Mouse (Mus musculus): ENCODE data around the gene Tssk3.
A peak's percentile ranks its signal among the peaks of the same experiment; 100 is the strongest.
"Not testable (repeated sequence)": the region's sequence is repeated elsewhere in the genome, so short reads cannot be mapped to it uniquely, and the experiment has no call there.

Gene Tssk3

GRCm38 (mm10) chr4:129500607-129501566 lies 10.1 kb upstream of the Tssk3 start:
- DNase-seq (ENCODE audit: extremely low spot score), result peak; percentile 100

DNA sequence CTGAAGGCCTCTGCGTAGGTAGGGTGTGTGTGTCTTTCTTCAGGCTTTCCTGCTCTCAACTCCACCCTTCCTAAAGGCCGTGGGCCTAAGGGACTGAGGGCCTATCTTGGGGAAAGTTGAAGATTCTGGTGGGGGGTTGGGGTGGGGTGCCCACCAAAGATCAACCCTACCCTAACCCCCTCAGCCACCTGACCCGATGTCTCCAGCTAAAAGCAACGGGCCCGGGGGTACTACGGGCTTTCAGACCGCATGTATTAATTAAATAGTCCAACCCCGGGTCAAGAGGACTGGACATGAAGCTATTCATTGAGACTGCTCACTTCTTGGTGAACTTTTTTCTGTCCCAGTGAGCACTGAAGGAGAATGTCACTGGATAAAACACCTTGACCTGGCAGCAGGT lies 9.2 kb upstream of the Tssk3 start:
- DNase-seq (ENCODE audit: extremely low spot score), result no peak

DNA sequence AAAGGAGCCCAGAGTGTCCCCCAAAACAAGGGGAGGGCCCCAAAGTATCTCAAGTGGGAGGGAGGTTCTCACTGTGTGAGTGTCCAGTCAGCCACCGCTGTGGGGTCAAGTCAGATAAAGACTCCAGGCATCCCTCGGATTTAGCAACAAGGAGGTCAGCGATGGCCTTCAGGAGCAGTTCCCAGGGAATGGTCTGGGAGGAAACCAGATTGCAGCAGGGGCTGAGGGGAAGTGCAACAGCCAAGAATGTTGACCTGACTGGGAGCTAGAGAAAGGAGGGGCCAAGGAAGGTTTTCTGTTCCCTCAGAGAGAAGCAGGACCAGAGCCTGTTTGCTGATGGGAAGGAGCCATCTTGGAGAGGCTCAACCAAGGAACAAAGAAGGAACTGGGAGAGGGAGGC lies 8.1 kb upstream of the Tssk3 start:
- DNase-seq (ENCODE audit: extremely low spot score), result no peak

DNA sequence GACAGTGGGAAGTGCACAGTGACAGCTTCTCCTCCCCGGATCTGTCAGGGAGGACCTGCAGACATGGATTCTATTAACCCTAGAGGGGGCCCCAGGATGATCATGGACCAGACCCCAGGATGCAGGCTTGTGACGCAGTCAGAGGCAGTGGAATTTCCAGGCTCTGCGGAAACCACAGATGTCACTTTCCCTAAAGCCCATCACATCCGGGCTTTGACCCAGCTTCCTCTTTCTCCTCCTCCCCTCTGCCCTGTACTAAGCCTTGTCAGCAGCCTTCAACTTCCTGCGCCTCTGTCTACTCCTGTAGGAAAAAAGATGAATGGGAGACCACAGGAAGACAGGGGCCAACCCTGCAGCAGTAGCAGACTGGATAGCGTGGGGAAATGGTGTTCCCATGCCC lies 5.8 kb upstream of the Tssk3 start:
- no peak for DNase-seq (ENCODE audit: extremely low spot score)

DNA sequence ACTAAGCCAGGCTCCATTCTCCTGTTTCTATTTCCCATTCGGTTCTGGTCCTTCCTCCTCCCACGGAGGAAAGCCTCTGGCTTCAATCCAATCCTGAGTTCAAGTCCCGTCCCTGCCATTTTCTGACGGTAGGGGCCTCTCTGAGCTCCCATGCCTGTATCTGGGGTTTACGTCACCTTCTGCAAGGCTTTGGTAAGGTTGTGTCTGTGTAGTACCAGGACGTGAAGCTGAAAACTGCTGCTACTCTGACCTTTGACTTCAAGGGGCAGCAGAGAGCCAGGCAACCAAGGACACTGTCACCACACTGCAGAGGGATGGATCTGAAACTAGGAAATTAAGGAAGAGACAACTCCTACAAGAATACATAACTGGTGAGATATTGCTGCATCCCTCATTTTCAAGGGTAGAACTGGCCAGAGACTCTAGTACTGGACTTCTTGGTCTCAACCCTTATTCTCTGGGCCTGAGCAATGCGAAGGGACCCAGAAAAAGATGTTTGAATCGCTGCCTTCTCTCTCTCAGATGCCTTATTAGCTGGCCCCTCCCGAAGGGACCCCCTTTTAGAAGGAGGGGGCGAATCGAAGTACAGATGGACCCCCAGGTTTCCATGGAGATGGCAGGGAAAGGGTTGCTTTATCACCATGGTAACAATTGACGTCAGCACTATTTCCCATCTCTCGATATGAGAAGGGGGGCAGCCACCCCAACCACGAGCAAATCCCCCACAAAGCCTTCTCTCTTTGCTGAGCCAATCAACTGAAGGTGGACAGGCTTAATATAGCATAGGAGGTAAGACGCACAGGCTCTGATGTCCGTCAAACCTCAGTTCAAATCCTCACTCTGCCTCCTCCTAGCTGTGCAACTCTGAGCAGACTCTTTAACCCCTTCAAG lies 5.1 kb upstream of the Tssk3 start:
- DNase-seq (ENCODE audit: extremely low spot score), result peak; percentile 48

GRCm38 (mm10) chr4:129494681-129495080 lies 3.9 kb upstream of the Tssk3 start:
- no peak for DNase-seq (ENCODE audit: extremely low spot score)

- DNase-seq (ENCODE audit: extremely low spot score), result no peak
Measured at GRCm38 (mm10) chr4:129481090-129481489, 9.7 kb downstream of the Tssk3 start.

- DNase-seq (ENCODE audit: extremely low spot score), result no peak
Measured at GRCm38 (mm10) chr4:129479863-129480262, 11.0 kb downstream of the Tssk3 start.

DNA sequence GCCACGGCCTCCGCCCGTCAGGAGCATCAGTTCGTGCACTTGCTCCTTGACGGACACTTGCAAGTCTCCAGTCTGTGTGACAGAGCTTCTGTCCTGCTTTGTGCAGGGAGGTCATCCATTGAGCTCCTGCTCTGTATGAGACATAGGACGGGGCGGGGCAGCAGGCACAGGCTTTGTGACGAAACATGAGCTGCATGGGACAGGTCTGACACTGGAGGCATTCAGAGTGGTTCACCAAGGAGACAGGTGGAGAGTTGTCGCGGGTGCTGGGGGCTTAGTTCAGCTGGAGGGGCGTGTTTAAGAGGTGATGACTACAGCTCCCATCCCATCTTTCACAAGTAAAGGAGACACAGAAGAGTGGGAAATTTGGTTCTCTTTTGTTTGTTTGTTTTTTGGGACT lies 14.8 kb downstream of the Tssk3 start:
- DNase-seq (ENCODE audit: extremely low spot score), result no peak

DNA sequence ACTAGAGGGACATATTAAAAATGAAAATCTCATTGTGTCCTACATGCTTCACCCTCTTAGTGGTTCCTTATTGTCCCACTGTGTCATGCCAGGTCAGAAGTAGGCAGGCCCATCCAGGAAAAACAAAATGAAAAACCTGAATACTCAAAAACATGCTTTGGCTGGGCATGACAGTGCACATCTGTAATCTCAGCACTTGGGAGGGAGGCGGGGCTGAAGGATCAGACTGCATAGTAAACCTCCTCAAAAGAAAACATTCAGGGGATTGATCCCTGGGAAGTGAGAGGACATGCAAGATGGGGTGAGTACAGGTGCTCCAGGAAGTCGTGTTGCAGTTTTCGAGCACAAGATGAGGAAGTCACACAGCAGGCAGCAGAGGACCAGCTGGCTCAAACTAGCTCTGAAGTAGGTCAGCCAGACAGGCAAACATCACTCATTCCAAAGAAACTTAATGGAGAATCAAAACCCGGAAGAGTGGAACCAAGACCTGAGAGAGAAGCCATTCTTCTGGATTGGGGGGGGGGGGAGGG lies 26.5 kb downstream of the Tssk3 start:
- DNase-seq (ENCODE audit: extremely low spot score), result no peak

DNA sequence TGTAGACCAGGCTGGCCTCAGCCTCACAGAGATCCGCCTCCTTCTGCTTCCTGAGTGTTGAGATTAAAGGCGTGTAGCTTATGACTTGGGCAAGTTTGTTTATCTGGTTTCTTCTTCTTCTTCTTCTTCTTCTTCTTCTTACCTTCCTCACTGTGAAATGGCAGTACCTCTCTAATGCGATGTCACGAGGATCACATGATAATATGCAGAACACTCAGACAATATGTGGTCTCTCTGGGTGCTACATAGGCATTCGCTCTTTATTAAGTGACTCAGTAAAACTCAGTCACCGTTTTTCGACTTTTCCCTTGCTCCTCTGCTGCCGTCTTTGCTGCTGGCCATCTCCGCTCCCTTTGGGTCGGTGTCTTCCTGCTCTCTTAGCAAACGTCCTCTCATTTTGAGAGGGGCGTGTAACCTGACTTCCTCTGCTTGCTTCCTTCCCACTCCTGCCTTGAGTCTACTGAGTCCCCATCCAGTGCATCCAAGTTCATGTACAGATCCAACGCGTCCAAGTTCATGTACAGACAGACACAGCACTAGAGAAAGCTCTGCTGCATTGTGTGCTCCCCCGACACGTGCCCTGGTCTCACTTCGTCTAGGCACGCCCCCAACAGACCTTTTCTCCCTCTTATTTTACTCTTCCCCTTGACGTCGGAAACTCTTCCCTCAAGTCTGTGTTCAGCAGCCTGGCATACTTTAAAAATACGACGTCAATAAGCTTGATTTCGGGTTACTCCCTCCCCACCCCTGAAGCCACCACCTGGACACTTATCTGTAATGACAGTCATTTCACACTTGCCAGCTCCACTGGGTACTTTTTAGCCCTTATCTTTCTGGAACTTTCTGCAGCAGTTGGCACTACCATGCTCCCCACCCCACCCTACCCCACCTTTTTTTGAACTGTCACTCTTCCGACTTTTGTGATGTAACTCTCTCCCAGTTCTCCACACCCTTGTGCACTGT lies 27.4 kb downstream of the Tssk3 start:
- DNase-seq (ENCODE audit: extremely low spot score), result no peak

DNA sequence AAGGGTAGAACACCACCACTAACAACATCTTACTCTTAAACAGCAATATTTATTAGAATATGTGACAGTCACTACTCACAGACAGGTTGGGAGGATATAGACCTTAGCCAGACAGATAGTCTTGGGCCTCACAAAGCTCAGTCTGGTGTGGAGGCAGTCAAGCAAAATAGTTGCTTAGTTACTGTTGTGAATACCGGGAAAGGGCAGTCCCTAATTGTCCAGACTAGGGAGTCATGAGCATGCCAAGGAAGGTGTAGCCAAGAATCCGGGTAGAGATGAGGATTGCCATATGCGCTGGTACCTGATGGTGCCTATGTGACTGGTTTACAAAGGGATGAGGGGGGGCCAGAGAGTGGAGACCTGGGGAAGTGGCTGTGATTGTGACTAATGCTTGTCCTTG lies 28.7 kb downstream of the Tssk3 start:
- no peak for DNase-seq (ENCODE audit: extremely low spot score)

DNA sequence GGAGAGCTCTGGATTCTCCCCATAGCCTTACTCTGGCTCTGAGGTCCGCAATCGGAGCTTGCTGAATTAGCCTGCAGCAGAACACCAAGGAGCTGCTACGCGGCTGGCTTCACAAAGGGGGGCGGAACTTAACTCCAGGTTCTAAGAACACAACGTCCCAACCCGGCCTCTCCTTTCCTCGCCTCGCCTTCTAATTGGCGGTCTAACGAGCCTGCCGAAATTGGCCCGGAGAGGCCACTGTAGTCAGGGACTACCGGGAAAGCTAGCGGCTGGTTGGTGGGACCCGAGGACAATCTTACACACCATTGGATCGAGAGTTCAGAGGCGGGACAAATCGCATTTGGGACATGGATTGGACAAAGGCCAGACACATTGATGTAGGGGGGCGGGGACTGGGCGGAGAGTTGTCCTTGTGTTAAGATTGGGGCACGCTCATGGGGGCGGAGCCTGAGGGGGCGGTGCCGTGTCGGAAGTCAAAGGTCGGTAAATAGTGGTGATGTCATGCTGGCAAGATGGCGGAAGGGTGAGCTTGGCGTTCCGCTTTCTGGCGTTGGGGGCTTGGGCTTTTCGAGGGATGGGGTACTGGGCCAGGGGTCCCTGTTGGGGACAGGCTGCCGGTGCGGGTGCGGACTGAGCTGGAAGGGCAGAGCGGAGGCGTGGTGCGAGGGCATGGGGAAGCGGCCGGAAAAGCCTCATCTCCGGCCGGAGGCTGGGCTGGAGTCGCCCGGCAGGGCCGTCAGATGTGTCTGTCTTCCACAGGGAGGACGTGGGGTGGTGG lies 29.4 kb downstream of the Tssk3 start, which contains the start of gene Bsdc1:
Bsdc1 (plus strand) TSS at position 399 of the 778 bp plus-strand sequence.
- peak; percentile 99 for DNase-seq (ENCODE audit: extremely low spot score)

DNA sequence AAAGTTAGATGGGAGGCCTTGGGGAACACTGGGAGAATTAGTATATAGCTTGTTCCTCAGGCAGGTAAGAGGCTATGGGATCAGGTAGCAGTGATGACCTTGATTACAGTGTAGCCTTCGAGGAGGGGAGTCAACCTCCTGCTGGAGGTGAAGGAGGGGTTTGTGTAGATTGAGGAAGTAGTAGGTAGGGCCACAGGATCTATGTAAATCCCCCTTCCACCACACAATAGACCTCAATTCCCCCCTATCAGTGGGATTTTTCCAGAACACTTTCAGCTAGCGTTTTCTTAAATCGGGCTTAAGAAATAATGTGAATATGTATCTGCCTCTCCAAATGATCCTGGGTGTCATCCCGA lies 30.0 kb downstream of the Tssk3 start:
- DNase-seq (ENCODE audit: extremely low spot score), result no peak

GRCm38 (mm10) chr4:129459726-129460125 lies 31.1 kb downstream of the Tssk3 start:
- DNase-seq (ENCODE audit: extremely low spot score), result no peak

- DNase-seq (ENCODE audit: extremely low spot score), result not testable (repeated sequence)
Measured at GRCm38 (mm10) chr4:129457311-129457710, 33.5 kb downstream of the Tssk3 start.

- DNase-seq (ENCODE audit: extremely low spot score), result no peak
Measured at GRCm38 (mm10) chr4:129456126-129456525, 34.7 kb downstream of the Tssk3 start.

DNA sequence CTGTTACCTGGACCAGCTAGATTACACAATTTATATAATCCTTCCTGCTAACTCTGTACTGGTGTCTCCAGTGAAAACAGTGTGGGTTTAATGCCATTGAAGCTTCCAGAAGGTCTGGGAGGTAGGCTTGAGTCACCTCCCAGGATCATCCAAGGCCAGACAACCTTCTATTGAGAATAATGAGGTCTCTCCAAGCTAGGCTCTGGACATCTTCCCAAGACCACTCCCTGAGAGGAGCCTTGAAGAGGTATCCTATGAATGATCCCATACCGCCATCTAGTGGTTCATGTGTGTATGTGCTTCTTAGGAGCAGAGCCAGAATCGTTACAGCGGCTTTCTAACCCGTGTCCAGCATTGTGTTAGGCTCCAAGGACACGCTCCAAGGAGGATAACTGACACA lies 35.6 kb downstream of the Tssk3 start:
- DNase-seq (ENCODE audit: extremely low spot score), result peak; percentile 78

DNA sequence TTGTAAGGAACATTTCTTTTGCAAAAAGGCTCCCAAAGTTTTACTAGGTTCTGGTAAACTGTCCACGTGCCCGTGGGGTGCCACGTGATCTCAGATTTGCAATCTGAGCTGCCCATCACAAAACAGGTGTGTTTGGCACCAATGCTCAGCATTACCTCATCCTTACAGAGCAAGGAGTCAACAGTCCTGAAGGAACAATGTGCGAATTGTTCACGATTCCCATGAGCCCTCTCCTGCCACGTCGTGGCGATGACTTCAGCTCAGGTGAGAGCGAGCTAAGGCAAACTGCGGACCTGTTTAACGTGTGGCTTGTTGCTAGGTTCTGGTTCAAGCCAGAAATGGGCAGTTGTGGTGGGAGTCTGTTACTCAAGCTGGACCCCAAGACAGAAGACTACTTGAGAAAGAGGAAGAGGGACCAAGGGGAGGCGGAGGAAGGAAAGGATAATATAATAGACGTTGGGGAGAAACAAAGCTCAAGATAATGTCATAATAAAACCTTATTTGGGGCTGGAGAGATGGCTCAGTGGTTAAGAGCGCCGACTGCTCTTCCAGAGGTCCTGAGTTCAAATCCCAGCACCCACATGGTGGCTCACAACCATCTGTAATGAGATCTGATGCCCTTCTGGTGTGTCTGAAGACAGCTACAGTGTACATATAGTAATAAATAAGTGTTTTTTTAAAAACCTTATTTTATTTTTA lies 39.2 kb downstream of the Tssk3 start:
- no peak for DNase-seq (ENCODE audit: extremely low spot score)

DNA sequence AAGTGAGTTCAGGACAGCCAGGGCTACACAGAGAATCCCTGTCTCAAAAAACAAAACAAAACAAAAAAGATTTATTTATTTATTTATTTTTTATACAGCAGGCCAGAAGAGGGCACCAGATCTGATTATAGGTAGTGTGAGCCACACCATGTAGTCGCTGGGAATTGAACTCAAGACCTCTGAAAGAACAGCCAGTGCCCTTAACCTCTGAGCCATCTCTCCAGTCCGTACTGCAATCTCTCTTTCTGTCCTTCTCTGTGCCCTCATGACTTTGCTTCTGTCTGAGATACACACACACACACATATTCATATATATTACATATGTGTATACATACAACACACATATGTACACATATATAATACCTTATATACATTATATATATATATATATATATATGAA lies 40.0 kb downstream of the Tssk3 start:
- DNase-seq (ENCODE audit: extremely low spot score), result no peak
